Mouse (Mus musculus): ENCODE results near the gene Borcs6. TPM values are rescaled to one million over a fixed set of nuclear protein-coding genes. Genes with fewer than 3 reads are reported as not detected.

The Borcs6 gene
- 1 to 10 TPM; 7.5 to 8.5 TPM for polyA plus RNA-seq (2017; shearing (Covaris generic))

DNA sequence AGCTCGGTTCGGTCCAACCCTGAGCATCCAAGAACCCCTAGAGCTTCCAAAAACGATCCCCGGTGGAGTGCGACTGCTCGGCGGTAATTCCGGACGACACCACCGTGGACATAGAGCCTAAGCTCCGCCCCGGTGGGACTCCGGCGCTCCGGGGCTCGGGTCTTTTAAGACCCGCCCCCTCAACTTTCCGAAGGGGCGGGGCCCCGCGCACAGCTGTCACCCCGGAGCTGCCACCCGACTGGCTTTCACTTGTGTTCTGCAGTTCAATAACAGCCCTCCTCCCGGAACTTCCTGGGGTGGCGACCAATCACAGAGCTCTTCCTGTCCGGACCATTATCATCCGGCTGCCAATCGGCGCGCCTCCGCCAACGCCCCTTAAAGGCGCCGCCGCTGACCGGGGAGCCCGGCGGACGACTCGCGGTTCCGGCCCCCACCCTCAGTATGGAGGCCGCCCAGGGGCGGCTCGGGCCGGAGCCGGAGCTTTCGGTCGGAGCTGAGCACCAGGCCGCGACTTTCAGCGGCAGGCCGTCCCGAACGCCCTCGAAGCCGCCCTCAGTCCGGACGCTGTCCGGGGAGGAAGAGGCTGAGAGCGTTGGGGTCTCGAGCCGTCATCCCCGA is at the start of gene Borcs6:
Gene Borcs6, plus strand, starts transcription at position 361 of the 618 bp plus-strand sequence.

DNA sequence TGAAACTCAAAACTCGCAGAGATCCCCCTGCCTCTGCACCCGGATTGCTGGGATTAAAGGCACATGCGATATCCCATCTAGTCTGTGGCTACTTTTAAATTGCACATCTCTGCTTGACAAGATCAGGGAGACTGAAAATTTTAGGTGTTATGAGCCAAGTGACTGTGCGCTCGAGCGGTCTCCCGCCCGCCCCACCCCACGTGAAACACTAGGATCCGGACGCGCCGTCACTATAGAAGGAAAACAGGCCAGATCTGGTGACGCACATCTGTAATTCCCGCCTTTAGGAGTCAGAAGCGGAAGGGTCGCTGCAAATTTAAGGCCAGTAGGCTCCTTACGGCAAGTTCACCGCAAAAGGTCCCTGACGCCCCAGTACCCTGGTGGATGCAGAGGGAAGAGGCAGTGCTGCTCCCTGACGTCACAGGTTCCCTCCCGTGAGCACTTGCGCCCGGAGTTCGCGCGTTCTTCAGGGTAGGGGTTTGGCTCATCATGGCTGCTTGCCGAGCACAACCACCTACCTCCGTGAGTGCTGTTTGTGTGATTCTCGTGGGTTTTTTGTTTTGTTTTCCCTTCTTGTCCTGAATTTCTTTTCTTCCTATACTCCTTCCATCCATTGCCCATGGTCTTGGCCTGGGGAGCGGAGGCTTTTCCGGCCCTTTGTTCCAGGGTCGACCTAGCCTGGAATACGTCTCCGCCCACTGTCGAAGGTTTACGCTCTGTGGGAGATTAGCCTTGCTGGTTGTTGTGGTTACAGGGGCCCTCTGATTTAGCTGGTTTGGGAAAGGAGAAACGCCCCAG is 43.7 kb upstream of the Borcs6 start, which contains the start of gene Ctc1:
Gene Ctc1, plus strand, starts transcription at position 268 of the 798 bp plus-strand sequence.

DNA sequence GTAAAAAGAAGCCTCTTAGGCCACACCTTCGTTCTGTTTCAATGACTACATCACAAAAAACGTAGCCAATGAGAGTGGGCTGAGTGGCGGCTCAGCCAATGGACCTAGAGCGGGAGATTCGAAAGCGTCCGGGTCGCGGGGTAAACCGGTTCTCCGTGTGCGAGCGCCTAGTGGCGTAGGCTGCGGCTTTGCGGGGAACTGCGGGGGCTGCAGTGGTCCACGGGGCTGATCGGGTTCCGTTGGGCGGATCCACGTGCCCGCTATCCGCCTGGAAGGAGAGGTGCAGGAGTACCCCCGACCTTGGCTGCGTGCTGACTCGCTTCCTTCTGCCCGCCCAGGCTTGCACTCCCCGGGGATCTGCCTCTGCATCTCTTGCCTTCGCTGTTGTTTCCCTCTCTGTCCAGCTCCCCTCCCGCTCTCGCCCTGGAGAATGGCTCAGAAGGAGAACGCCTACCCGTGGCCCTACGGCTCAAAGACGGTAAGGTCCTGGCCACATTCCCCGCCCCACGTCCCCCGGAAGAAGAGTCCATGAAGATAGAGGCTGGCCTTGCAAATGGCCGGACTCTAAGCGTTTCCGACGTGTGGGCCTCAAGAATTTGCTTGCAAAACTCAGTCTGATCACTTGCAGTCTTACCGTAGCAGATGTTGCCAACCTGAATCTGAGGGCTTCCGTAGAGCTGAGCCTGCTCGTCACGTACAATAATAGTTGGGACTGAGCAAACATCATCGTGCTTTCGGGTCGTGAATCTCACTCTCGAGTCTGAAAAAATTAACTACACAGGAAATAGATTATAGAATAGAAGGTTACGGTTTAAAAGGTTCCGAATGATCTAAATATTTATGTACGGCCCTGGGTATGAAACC is 13.8 kb upstream of the Borcs6 start, which contains the start of gene Aurkb:
Gene Aurkb, plus strand, starts transcription at position 117 of the 864 bp plus-strand sequence.

DNA sequence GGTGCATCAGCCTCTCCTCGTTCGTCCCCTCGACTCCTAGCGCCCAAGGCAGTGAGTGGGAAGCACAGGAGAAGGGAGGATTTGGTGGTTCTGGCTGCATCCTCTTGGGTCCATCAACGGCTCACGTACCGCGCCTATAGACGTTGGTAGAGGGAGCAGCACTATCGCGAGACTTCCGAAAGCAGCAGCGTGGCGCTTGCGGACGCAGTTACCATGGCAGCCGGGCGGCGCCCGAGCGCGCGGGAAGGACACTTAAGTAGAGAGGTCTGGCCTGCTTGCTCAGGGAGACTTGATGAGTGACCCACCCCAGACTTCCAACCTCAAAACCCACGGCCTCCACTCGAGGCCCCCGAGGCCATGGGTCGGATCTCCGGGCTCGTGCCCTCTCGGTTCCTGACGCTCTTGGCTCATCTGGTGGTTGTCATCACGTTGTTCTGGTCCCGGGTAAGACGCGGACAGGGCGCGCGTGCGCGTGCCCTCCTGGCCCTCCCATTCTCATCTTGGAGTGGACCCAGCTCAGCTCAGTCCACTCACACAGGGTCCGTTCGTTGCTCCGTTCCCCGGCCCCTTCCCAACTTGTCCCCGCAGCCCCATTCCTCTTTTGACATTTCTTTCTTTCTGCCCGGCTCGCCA is 11.2 kb downstream of the Borcs6 start, which contains the start of gene Tmem107:
Gene Tmem107, plus strand, starts transcription at position 217 of the 633 bp plus-strand sequence.

DNA sequence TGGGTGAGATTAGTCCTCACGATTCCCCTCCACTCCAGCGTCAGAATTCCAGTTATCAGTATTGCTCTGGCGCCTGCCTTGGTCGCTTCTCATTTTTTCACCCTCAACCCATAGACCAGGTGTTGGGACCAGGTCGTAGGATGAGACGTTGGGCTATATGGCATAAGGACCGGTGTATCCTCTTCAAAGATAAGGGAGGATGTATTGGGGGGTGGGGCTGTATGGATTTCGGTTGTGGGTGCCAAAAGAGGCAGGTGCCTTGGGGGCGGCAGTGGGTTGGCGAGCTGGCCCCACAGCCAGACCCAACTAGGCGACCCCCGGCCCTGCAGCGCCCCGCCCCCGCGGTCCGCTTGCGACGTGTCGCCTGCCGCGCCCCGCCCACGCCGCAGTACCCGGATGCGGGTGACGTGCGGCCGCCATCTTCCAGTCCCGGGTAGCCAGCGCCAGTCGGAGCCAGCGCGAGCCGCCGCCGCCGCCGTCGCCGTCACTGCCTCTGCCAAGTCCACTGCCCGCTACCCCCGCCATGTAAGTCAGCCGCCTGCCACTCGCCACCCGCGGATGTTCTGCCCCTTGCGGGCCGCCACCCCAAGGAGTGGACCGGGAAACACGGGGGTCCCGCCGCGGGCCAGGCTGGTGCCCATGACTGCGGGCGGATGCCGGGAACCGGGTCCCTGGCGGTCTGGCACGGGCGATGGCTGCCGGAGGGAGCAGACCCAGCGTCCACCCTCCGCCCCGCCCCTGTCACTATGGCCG is 28.8 kb downstream of the Borcs6 start, which contains the start of gene Vamp2:
Gene Vamp2, plus strand, starts transcription at position 388 of the 753 bp plus-strand sequence.

DNA sequence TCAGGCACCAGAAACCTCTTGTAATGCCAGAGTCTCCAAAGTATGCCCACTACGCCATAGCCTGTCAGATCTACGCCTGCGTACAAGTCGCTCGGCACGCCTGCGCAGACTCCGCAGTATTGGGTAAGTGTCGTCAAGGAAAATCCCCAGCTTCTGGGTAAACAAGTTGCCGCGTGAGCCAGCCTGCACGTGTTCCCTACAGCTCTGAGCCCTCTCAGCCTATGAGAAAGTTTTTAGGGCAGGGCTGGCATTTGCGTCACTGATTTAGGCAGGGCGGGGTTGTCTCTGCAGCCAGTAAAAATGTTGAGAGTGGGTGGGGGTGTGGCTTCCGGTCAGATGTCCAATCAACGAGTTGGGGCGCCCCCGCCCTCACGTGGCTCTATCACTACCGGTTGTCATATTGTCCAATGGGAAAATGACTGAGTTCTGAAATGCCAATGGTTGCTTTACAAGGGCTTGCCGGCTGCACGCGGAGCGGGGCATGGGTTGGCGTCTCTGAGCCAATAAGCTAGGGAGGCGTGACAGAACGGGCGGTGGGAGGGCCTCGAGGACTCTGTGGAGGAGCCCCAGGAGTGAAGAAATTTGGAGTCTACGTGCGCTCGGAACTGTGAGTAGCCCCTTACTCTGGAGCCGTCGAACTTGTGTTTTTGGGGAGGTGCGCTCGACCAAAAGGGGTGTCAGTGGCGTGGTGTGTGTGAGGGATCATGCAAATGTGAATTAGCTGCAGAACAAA is 35.3 kb downstream of the Borcs6 start, which contains the start of gene Per1:
Gene Per1, plus strand, starts transcription at position 521 of the 733 bp plus-strand sequence.

Other genes starting within 250 kb of the Borcs6 start
- gene Ndel1, start 187.9 kb upstream of the Borcs6 start, polyA plus RNA-seq (2017; shearing (Covaris generic)): 10 to 100 TPM; 59.1 to 78.7 TPM
- gene Rnf222, start 171.2 kb upstream of the Borcs6 start, polyA plus RNA-seq (2017; shearing (Covaris generic)): not detected
- 1,000 to 10,000 TPM in 1 of 2 experiments, 100 to 1,000 TPM in 1; 685 to 1,193 TPM for gene Rpl26, start 158.1 kb upstream of the Borcs6 start, polyA plus RNA-seq (2017; shearing (Covaris generic))
- under 1 TPM in 1 of 2 experiments, not detected in 1; 0.28 TPM for gene Odf4, start 132.6 kb upstream of the Borcs6 start, polyA plus RNA-seq (2017; shearing (Covaris generic))
- under 1 TPM in 1 of 2 experiments, not detected in 1; 0.12 TPM for gene Arhgef15, start 102.2 kb upstream of the Borcs6 start, polyA plus RNA-seq (2017; shearing (Covaris generic))
- gene Slc25a35, start 91.6 kb upstream of the Borcs6 start, polyA plus RNA-seq (2017; shearing (Covaris generic)): 10 to 100 TPM in 1 of 2 experiments, 1 to 10 TPM in 1; 8.1 to 11.2 TPM
- 10 to 100 TPM; 18.9 to 36.2 TPM for gene Rangrf, start 84.5 kb upstream of the Borcs6 start, polyA plus RNA-seq (2017; shearing (Covaris generic))
- gene Pfas, start 51.3 kb upstream of the Borcs6 start, polyA plus RNA-seq (2017; shearing (Covaris generic)): 1 to 10 TPM; 2.9 to 4.4 TPM
- 10 to 100 TPM; 13.6 to 14.6 TPM for gene Ctc1, start 43.8 kb upstream of the Borcs6 start, polyA plus RNA-seq (2017; shearing (Covaris generic))
- gene Aurkb, start 14.1 kb upstream of the Borcs6 start, polyA plus RNA-seq (2017; shearing (Covaris generic)): 10 to 100 TPM; 23.1 to 23.3 TPM
- 1 to 10 TPM; 3.4 to 4.2 TPM for gene Tmem107, start 11.1 kb downstream of the Borcs6 start, polyA plus RNA-seq (2017; shearing (Covaris generic))
- 100 to 1,000 TPM; 113 to 123 TPM for gene Vamp2, start 28.8 kb downstream of the Borcs6 start, polyA plus RNA-seq (2017; shearing (Covaris generic))
- 10 to 100 TPM in 1 of 2 experiments, 1 to 10 TPM in 1; 6.6 to 10.3 TPM for gene Per1, start 35.5 kb downstream of the Borcs6 start, polyA plus RNA-seq (2017; shearing (Covaris generic))
- gene Hes7, start 60.7 kb downstream of the Borcs6 start, polyA plus RNA-seq (2017; shearing (Covaris generic)): under 1 TPM in 1 of 2 experiments, not detected in 1; 0.08 TPM
- under 1 TPM in 1 of 2 experiments, not detected in 1; 0.17 TPM for gene 9130213A22Rik, start 62.9 kb downstream of the Borcs6 start, polyA plus RNA-seq (2017; shearing (Covaris generic))
- under 1 TPM in 1 of 2 experiments, not detected in 1; 0.05 TPM for gene Aloxe3, start 66.2 kb downstream of the Borcs6 start, polyA plus RNA-seq (2017; shearing (Covaris generic))
- gene Alox12b, start 97.3 kb downstream of the Borcs6 start, polyA plus RNA-seq (2017; shearing (Covaris generic)): not detected
- 10 to 100 TPM in 1 of 2 experiments, 1 to 10 TPM in 1; 3.0 to 14.3 TPM for gene Alox8, start 138.1 kb downstream of the Borcs6 start, polyA plus RNA-seq (2017; shearing (Covaris generic))
- gene Gucy2e, start 177.3 kb downstream of the Borcs6 start, polyA plus RNA-seq (2017; shearing (Covaris generic)): under 1 TPM; 0.10 to 0.79 TPM

All from activated CD4-positive, CD25-positive, alpha-beta regulatory T cell (primary cell).